Mouse (Mus musculus): ENCODE measurements around the gene Atad2b. TPM values are rescaled to one million over a fixed set of nuclear protein-coding genes. Genes with fewer than 3 reads are reported as not detected.

Atad2b gene
- total and polyA plus RNA-seq, 3 experiments = 9.9 to 44.3 (median 15.3) TPM

- Histone ChIP-seq H3K4me3 (ENCODE audit: control insufficient read depth in 1 of 2, insufficient read depth in 1 of 2, low read depth in 2 of 2, low read length in 2 of 2) (peak within 1 kb of the TSS; percentile 71 to 93), H3K9me3 (replicated peaks; ENCODE audit: insufficient read depth, low read length) (no peaks in the 10 kb centered on the region), H3K4me1 (ENCODE audit: control insufficient read depth in 1 of 2, insufficient read depth in 2 of 2, low read length in 2 of 2) (peaks cover 16 to 34% of the 10 kb centered on the region in 2 experiments), H3K79me2 (ENCODE audit: control insufficient read depth, insufficient read depth, low read length, poor library complexity) (peaks cover 5% of the 10 kb centered on the region), H3K9ac (ENCODE audit: control insufficient read depth, low read depth, low read length, poor library complexity, severe bottlenecking) (peak within 1 kb of the TSS; percentile 84), H3K27me3 (ENCODE audit: control insufficient read depth in 1 of 2, insufficient read depth in 2 of 2, low read length in 2 of 2) (no peaks in the 10 kb centered on the region), H3K36me3 (ENCODE audit: control insufficient read depth in 1 of 2, insufficient read depth in 2 of 2, low read length in 2 of 2) (peaks cover 0 to 24% of the 10 kb centered on the region in 2 experiments; a peak in 3 of 4 replicates), H3K27ac (ENCODE audit: control insufficient read depth, low read depth, low read length) (peak within 1 kb of the TSS; percentile 92)
- DNase-seq (ENCODE audit: low read depth, low spot score) = peak; percentile 95
- TF ChIP-seq CHD1 (IDR thresholded peaks at IDR 0.05; ENCODE audit: low read depth, low read length) (peak; percentile 68), ELF1 (IDR thresholded peaks at IDR 0.05; ENCODE audit: low read depth, low read length) (peak; percentile 9; the same call in 1 of the 2 replicates), TAL1 (IDR thresholded peaks at IDR 0.05; ENCODE audit: low read length) (no peak), KAT2A (conservative IDR thresholded peaks at IDR 0.05; ENCODE audit: low read depth, low read length) (no peak; the same call in 1 of the 2 replicates), NRF1 (IDR thresholded peaks at IDR 0.05; ENCODE audit: insufficient read depth, low read depth, low read length, poor library complexity, severe bottlenecking) (no peak), MXI1 (IDR thresholded peaks at IDR 0.05; ENCODE audit: low read depth, low read length) (peak; percentile 89), BHLHE40 (IDR thresholded peaks at IDR 0.05; ENCODE audit: borderline replicate concordance, low read depth, low read length) (peak; percentile 64; the same call in 1 of the 2 replicates), USF1 (IDR thresholded peaks at IDR 0.05; ENCODE audit: low read depth, low read length) (peak; percentile 28; the same call in 1 of the 2 replicates), TBP (IDR thresholded peaks at IDR 0.05; ENCODE audit: low read depth, low read length) (peak; percentile 74), ETS1 (IDR thresholded peaks at IDR 0.05; ENCODE audit: low read depth, low read length) (peak; percentile 76), RAD21 (IDR thresholded peaks at IDR 0.05; ENCODE audit: low read depth, low read length) (no peak), UBTF (IDR thresholded peaks at IDR 0.05; ENCODE audit: borderline replicate concordance, insufficient read depth, low read depth, low read length) (0 out of 2 replicates have a peak, but pooled peaks have one; percentile 67), MEF2A (IDR thresholded peaks at IDR 0.05; ENCODE audit: extremely low read depth, insufficient replicate concordance, low read depth, low read length, poor library complexity, severe bottlenecking) (no peak), RCOR1 (IDR thresholded peaks at IDR 0.05; ENCODE audit: low read depth, low read length) (no peak), TCF12 (IDR thresholded peaks at IDR 0.05; ENCODE audit: low read depth, low read length) (peak; percentile 83), NELFE (IDR thresholded peaks at IDR 0.05; ENCODE audit: low read depth, low read length) (peak; percentile 92), SMC3 (IDR thresholded peaks at IDR 0.05; ENCODE audit: low read depth, low read length) (no peak), CTCF (IDR thresholded peaks at IDR 0.05 in 2 of 3, conservative IDR thresholded peaks at IDR 0.05 in 1 of 3; ENCODE audit: control insufficient read depth in 1 of 3, insufficient read depth in 1 of 3, low read depth in 2 of 3, low read length in 3 of 3, poor library complexity in 1 of 3, severe bottlenecking in 1 of 3) (no peak), MAFK (IDR thresholded peaks at IDR 0.05; ENCODE audit: borderline replicate concordance, low read depth, low read length) (no peak), ZMIZ1 (IDR thresholded peaks at IDR 0.05; ENCODE audit: low read depth, low read length) (peak; percentile 93), GABPA (IDR thresholded peaks at IDR 0.05; ENCODE audit: low read depth, low read length) (no peak), USF2 (IDR thresholded peaks at IDR 0.05; ENCODE audit: borderline replicate concordance in 1 of 2, insufficient read depth in 1 of 2, low read depth in 1 of 2, low read length in 2 of 2) (no peak), JUND (IDR thresholded peaks at IDR 0.05; ENCODE audit: low read depth, low read length) (no peak), ZNF384 (IDR thresholded peaks at IDR 0.05; ENCODE audit: low read depth, low read length) (no peak), POLR2AphosphoS5 (IDR thresholded peaks at IDR 0.05; ENCODE audit: borderline replicate concordance, low read depth, low read length) (peak; percentile 81; the same call in 1 of the 2 replicates), EP300 (IDR thresholded peaks at IDR 0.05; ENCODE audit: low read depth in 1 of 2, low read length in 2 of 2) (peak; percentile 56 to 62), GATA1 (IDR thresholded peaks at IDR 0.05; ENCODE audit: low read depth, low read length) (peak; percentile 68), CHD2 (IDR thresholded peaks at IDR 0.05; ENCODE audit: low read length) (no peak), MYB (IDR thresholded peaks at IDR 0.05; ENCODE audit: low read depth, low read length) (no peak), MAZ (IDR thresholded peaks at IDR 0.05; ENCODE audit: low read depth, low read length) (0 out of 2 replicates have a peak, but pooled peaks have one; percentile 31), MAX (IDR thresholded peaks at IDR 0.05; ENCODE audit: low read length) (peak; percentile 96), POLR2A (IDR thresholded peaks at IDR 0.05; ENCODE audit: control insufficient read depth in 1 of 2, insufficient read depth in 1 of 2, low read depth in 1 of 2, low read length in 2 of 2, poor library complexity in 1 of 2) (peak; percentile 71 to 87; a peak in 3 of 4 replicates), HCFC1 (IDR thresholded peaks at IDR 0.05; ENCODE audit: low read depth, low read length) (peak; percentile 40; the same call in 1 of the 2 replicates), SIN3A (IDR thresholded peaks at IDR 0.05; ENCODE audit: low read length) (peak; percentile 88), ZC3H11A (IDR thresholded peaks at IDR 0.05; ENCODE audit: low read depth, low read length) (no peak)
Observed at GRCm38 (mm10) chr12:4874161-4874927, 42.8 kb upstream of the Atad2b start, which contains the start of gene Mfsd2b. TSS of gene Mfsd2b (minus strand) at chr12:4874359.
